Mouse (Mus musculus) stomach, postnatal 0 days (tissue): ENCODE results near the gene Tcf7. TPM values are rescaled to one million over a fixed set of nuclear protein-coding genes. Genes with fewer than 3 reads are reported as not detected.
A peak's percentile ranks its signal among the peaks of the same experiment; 100 is the strongest.
"Not testable (repeated sequence)": the region's sequence is repeated elsewhere in the genome, so short reads cannot be mapped to it uniquely, and the experiment has no call there.

Source experiments
- ATAC-seq: fragments of 200-750 bp; cut with Nextera tagmentation; 2 replicates; pipeline ENCODE4 v1.8.0; 2017; ENCODE audit not compliant: low FRiP score, low TSS enrichment
- DNase-seq: peaks from one replicate; pipeline ENCODE4 v3.0.0-alpha.2; 2016; ENCODE audit warnings: low spot score
- H3K27ac ChIP-seq: fragments of 300-500 bp; sonication (generic); replicated peaks from 2 replicates; pipeline ENCODE4 v1.5.1; 2014; ENCODE audit warnings: mild to moderate bottlenecking, control low read depth
- H3K27me3 ChIP-seq: fragments of 300-500 bp; sonication (generic); 2 replicates; pipeline ENCODE4 v1.6.1; 2014; ENCODE audit warnings: low read length; ENCODE audit not compliant: control insufficient read depth, insufficient read depth
- H3K36me3 ChIP-seq: fragments of 300-500 bp; sonication (generic); 2 replicates; pipeline ENCODE4 v1.6.1; 2014; ENCODE audit warnings: low read length, mixed read lengths; ENCODE audit not compliant: control insufficient read depth, insufficient read depth
- H3K4me1 ChIP-seq: fragments of 300-500 bp; sonication (generic); replicated peaks from 2 replicates; pipeline ENCODE4 v1.6.1; 2014; ENCODE audit warnings: antibody characterized with exemption; ENCODE audit not compliant: control insufficient read depth, insufficient read depth
- H3K4me2 ChIP-seq: fragments of 300-500 bp; sonication (generic); replicated peaks from 2 replicates; pipeline ENCODE4 v1.6.1; 2014; ENCODE audit warnings: low read depth, mild to moderate bottlenecking, control low read depth, moderate library complexity
- H3K4me3 ChIP-seq: fragments of 300-500 bp; sonication (generic); 2 replicates; pipeline ENCODE4 v1.5.1; 2014; ENCODE audit warnings: low read depth, low read length, control low read depth
- H3K9ac ChIP-seq: fragments of 300-500 bp; sonication (generic); 2 replicates; pipeline ENCODE4 v1.6.1; 2014; ENCODE audit warnings: mild to moderate bottlenecking, low read length, control low read depth, mixed read lengths
- H3K9me3 ChIP-seq: fragments of 300-500 bp; sonication (generic); 2 replicates; pipeline ENCODE4 v1.6.1; 2016; ENCODE audit warnings: low read length; ENCODE audit not compliant: control insufficient read depth
- CTCF ChIP-seq: IDR thresholded peaks from 2 replicates; pipeline ENCODE4 v1.5.1; 2016; ENCODE audit warnings: antibody characterized with exemption, low read depth, mild to moderate bottlenecking, moderate library complexity
- EP300 ChIP-seq: optimal IDR thresholded peaks from 2 replicates; pipeline ENCODE3; 2016; ENCODE audit warnings: antibody characterized with exemption
- WGBS: fragments of 180-500 bp; shearing (Covaris S2); extraction: QIAGEN DNeasy Blood & Tissue Kit; methylation state at CpG from one replicate; pipeline ENCODE4 v1.1.7; 2014; 5-methylcytosine and 5-hydroxymethylcytosine counted together
- polyA plus RNA-seq: library from polyadenylated mRNA; unstranded; fragments of >200 nt; fragmentation: Nextera tagmentation; extraction: Ambion mirVana; gene quantifications from 2 replicates; pipeline ENCODE4 v1.2.1, GENCODE M21; 2015

Tcf7 gene
- polyA plus RNA-seq, 1 experiment from 2014 or later: 3.6 TPM

DNA sequence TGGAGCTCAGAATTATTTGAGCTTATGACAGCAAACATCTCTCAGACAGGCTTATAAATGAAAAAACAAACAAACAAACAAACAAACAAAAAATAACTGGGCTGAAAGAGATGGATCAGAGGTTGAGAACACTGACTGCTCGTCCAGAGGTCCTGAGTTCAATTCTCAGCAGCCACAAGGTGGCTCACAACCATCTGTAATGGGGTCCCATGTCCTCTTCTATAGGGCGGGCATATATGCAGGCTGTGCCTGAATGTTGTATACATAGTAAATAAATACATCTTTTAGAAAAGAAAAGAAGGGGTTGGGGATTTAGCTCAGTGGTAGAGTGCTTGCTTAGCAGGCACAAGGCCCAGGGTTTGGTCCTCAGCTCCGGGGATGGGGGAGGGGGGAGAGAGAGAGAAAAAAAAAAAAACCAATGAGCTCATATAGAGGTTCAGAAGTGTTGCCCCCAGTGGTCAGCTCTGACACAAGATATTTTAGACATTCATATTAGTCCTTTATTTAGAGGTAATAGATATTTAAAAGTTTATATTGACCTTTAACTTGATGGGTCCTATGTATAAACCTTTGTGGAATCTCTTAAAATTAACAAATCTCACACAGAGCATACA, 56.7 kb downstream of the Tcf7 start:
- Histone ChIP-seq H3K4me3 (no peak overlapping the region), H3K9ac (no peak overlapping the region), H3K36me3 (no peaks in the 10 kb centered on the region), H3K27me3 (no peaks in the 10 kb centered on the region), H3K27ac (no peak overlapping the region), H3K9me3 (no peaks in the 10 kb centered on the region), H3K4me2 (no peak overlapping the region), H3K4me1 (peaks cover 2% of the 10 kb centered on the region; the same call in 1 of the 2 replicates)
- DNase-seq (no peak), ATAC-seq (no peak)
- TF ChIP-seq CTCF: no peak
- no peak for TF ChIP-seq EP300
- 39% methylated on average over 3 of the region's 3 CpGs for WGBS

DNA sequence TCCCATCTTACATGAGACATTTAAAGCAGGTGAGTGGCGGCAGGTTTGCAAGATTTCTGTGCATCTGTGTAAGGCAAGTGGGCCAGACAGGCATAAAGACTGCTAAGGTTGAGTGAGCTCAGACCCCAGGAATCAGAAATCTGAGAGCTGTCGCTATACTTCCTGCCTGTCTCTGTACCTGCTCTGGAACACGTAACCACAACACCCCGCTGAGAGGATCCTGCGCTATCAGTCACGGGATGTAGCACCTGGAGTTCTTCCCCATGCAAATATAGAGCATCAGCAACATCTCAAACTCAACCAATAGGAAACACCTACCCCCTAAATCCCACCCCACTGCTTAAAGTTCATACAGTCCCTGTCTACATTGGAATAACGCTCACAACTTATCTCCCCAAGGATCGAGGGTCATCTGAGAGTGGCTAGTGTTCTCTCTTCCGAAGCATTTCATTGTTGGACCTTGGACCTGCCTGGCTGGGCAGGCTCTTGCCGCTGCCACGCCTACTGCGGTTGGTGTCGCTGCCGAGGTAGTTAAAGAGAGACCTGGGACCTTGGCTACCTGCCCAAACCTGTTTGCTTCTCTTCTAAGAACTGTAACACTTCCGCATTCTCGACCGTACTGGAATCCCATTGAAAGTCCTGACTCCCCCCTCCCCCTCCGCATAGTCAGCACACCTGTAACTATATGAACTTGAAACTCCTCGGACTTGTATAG, 58.7 kb downstream of the Tcf7 start:
- 8% methylated on average over 19 of the region's 19 CpGs for WGBS
- peak overlapping the region; percentile 4; the same call in 1 of the 2 replicates for H3K4me3 ChIP-seq
- DNase-seq (peak; percentile 95), ATAC-seq (peak; percentile 92)
- H3K36me3 ChIP-seq: no peaks in the 10 kb centered on the region
- no peaks in the 10 kb centered on the region for H3K4me1 ChIP-seq
- no peaks in the 10 kb centered on the region for H3K27me3 ChIP-seq
- TF ChIP-seq CTCF (peak; percentile 29; the same call in 1 of the 2 replicates), EP300 (no peak)
- H3K27ac ChIP-seq: peak overlapping the region; percentile 49; the same call in 1 of the 2 replicates
- H3K9ac ChIP-seq: no peak overlapping the region
- H3K9me3 ChIP-seq: no peaks in the 10 kb centered on the region
- peak overlapping the region; percentile 26; the same call in 1 of the 2 replicates for H3K4me2 ChIP-seq

DNA sequence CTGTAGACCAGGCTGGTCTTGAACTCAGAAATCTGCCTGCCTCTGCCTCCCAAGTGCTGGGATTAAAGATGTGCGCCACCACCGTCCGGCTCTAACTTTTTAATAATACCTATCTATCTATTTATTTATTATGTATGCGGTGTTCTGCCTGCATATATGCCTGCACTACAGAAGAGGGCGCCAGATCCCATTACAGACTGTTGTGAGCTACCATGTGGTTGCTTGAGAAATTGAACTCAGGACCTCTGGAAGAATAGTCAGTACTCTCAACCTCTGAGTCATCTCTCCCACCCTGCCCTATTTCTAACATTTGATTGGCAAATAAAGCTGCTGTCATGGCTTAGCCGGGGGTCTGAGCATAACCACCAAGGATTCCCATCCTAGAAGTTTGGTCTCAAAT, 59.9 kb downstream of the Tcf7 start:
- no peaks in the 10 kb centered on the region for H3K36me3 ChIP-seq
- no peak overlapping the region for H3K9ac ChIP-seq
- no peaks in the 10 kb centered on the region for H3K9me3 ChIP-seq
- H3K27ac ChIP-seq: no peak overlapping the region
- TF ChIP-seq EP300: no peak
- TF ChIP-seq CTCF: peak; percentile 70
- ATAC-seq (no peak), DNase-seq (no peak)
- 65% methylated on average over 6 of the region's 6 CpGs for WGBS
- no peak overlapping the region for H3K4me2 ChIP-seq
- no peaks in the 10 kb centered on the region for H3K4me1 ChIP-seq
- no peak overlapping the region for H3K4me3 ChIP-seq
- no peaks in the 10 kb centered on the region for H3K27me3 ChIP-seq

DNA sequence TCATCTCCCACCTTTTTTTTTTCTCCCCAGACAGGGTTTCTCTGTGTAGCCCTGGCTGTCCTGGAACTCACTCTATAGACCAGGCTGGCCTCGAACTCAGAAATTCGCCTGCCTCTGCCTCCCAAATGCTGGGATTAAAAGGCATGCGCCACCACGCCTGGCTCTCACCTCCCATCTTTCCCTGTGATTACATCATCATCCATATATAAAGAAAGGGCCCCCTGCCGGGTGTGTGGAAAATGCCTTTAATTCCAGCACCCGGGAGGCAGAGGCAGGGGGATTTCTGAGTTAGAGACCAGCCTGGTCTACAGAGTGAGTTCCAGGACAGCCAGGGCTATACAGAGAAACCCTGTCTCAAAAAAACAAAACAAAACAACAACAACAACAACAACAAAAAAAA, 60.9 kb downstream of the Tcf7 start:
- ATAC-seq, H3K27ac ChIP-seq, H3K9me3 ChIP-seq, H3K4me1 ChIP-seq, H3K9ac ChIP-seq, H3K4me3 ChIP-seq, H3K36me3 ChIP-seq, H3K27me3 ChIP-seq, H3K4me2 ChIP-seq, DNase-seq: not testable (repeated sequence)
- WGBS: 82% methylated on average over 6 of the region's 6 CpGs

DNA sequence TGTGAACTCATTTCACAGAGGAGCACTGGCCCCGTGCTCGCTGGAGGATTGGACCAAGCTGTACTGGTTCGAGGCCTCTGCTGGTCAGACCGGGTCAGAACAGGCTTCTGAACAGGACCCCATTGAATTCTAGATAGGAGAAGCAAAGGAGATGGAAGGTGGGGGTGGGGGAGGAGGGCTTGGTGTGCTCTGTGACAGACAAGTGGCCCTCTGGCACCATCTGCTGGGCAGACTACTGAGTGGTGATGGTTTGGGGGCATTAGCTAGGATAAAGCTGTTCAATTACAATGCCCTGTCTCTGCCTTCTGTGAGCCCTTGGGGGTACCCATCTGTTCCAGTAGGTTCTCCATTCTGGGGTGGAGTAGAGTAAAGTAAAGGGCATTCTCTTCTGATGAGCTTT, 62.5 kb downstream of the Tcf7 start:
- Histone ChIP-seq H3K27me3 (no peaks in the 10 kb centered on the region), H3K9ac (no peak overlapping the region), H3K4me1 (no peaks in the 10 kb centered on the region), H3K9me3 (no peaks in the 10 kb centered on the region), H3K36me3 (no peaks in the 10 kb centered on the region), H3K27ac (no peak overlapping the region), H3K4me2 (peak overlapping the region; percentile 31), H3K4me3 (no peak overlapping the region)
- WGBS: 8% methylated on average over 4 of the region's 4 CpGs
- ATAC-seq: peak; percentile 51
- DNase-seq: peak; percentile 79
- TF ChIP-seq EP300: no peak
- TF ChIP-seq CTCF: peak; percentile 93

DNA sequence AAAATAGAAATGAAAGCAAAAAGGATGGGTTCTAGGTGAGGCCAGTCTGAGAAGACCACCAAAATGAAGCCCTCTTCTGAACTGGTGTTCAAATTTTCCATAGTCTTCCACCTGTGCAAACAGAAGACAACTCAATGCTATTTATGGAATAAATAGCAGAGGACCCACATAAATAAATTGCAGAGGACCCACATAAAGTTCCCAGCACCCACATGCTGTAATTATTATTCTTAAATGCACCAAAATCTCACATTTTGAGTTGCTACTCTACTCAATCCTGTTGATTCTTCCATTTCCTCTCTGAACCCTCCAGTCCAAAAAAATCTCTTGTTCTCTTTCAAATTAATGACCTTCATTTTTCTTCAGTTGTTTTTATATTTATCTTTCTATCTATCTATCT, 68.9 kb downstream of the Tcf7 start, which contains the start of gene Olfr1371:
Gene Olfr1371 (minus strand): TSS at position 101 of the 400 bp plus-strand sequence.
- Histone ChIP-seq H3K4me2 (no peak within 1 kb of the TSS), H3K27me3 (no peaks in the 10 kb centered on the region), H3K27ac (no peak within 1 kb of the TSS), H3K4me1 (no peaks in the 10 kb centered on the region), H3K36me3 (no peaks in the 10 kb centered on the region), H3K9me3 (no peaks in the 10 kb centered on the region), H3K4me3 (no peak within 1 kb of the TSS), H3K9ac (no peak within 1 kb of the TSS)
- TF ChIP-seq EP300 (no peak), CTCF (no peak)
- DNase-seq (no peak), ATAC-seq (no peak)

Other genes with a start within 250 kb of the Tcf7 start
- gene Ppp2ca, start 184.3 kb downstream of the Tcf7 start, polyA plus RNA-seq: 63.8 and 66.5 TPM in 2 replicates
- not detected in 2 replicates for gene Olfr1373, start 137.5 kb downstream of the Tcf7 start, polyA plus RNA-seq
- gene Olfr1371, start 69.0 kb downstream of the Tcf7 start, polyA plus RNA-seq: not detected in 2 replicates
- 530 and 542 TPM in 2 replicates for gene Skp1a, start 51.0 kb downstream of the Tcf7 start, polyA plus RNA-seq
- gene Vdac1, start 77.8 kb upstream of the Tcf7 start, polyA plus RNA-seq: 189 and 193 TPM in 2 replicates
- gene 9530068E07Rik, start 113.4 kb upstream of the Tcf7 start, polyA plus RNA-seq: 104 and 115 TPM in 2 replicates